Mouse (Mus musculus): ENCODE measurements around the gene Eef1akmt3. TPM values are rescaled to one million over a fixed set of nuclear protein-coding genes. Genes with fewer than 3 reads are reported as not detected.
"Not testable (repeated sequence)": the region's sequence is repeated elsewhere in the genome, so short reads cannot be mapped to it uniquely, and the experiment has no call there.

The Eef1akmt3 gene
- total RNA-seq, 2 experiments from 2014 or later, result 0.12 to 0.20 TPM

- Histone ChIP-seq H3K4me3 (peak overlapping the region; percentile 89; the same call in 1 of the 2 replicates), H3K27ac (peak overlapping the region; percentile 94; the same call in 1 of the 2 replicates)
- TF ChIP-seq CTCF (conservative IDR thresholded peaks at IDR 0.05), result no peak
- DNase-seq (ENCODE audit: low spot score in 2 of 2), result no peak
Measured at GRCm38 (mm10) chr10:127068360-127069038, 27.2 kb upstream of the Eef1akmt3 start.

- TF ChIP-seq CTCF (conservative IDR thresholded peaks at IDR 0.05), result no peak
- Histone ChIP-seq H3K4me3 (no peak overlapping the region), H3K27ac (no peak overlapping the region)
- DNase-seq (ENCODE audit: low spot score in 2 of 2), result no peak
Measured at GRCm38 (mm10) chr10:127066519-127067018, 25.3 kb upstream of the Eef1akmt3 start.

- Histone ChIP-seq H3K27ac (no peak overlapping the region), H3K4me3 (no peak overlapping the region)
- TF ChIP-seq CTCF (conservative IDR thresholded peaks at IDR 0.05), result no peak
- DNase-seq (ENCODE audit: low spot score in 2 of 2), result no peak
Measured at GRCm38 (mm10) chr10:127065981-127066380, 24.7 kb upstream of the Eef1akmt3 start.

GRCm38 (mm10) chr10:127063913-127064870, 22.9 kb upstream of the Eef1akmt3 start:
- no peak for TF ChIP-seq CTCF (conservative IDR thresholded peaks at IDR 0.05)
- Histone ChIP-seq H3K27ac (peak overlapping the region; percentile 96), H3K4me3 (peak overlapping the region; percentile 80)
- DNase-seq (ENCODE audit: low spot score in 2 of 2), result no peak

GRCm38 (mm10) chr10:127063239-127063872, 22.0 kb upstream of the Eef1akmt3 start, which contains the start of gene Cdk4:
TSS of gene Cdk4 (plus strand) at chr10:127063534.
- H3K27ac ChIP-seq, result peak within 1 kb of the TSS; percentile 96
- TF ChIP-seq CTCF (conservative IDR thresholded peaks at IDR 0.05), result no peak
- peak; percentile 98 to 99 for DNase-seq (ENCODE audit: low spot score in 2 of 2)
- peak within 1 kb of the TSS; percentile 80 for H3K4me3 ChIP-seq

- TF ChIP-seq CTCF (conservative IDR thresholded peaks at IDR 0.05), result no peak
- H3K4me3 ChIP-seq, result peak overlapping the region; percentile 80; the same call in 1 of the 2 replicates
- DNase-seq (ENCODE audit: low spot score in 2 of 2), result no peak
- peak overlapping the region; percentile 89 for H3K27ac ChIP-seq
Measured at GRCm38 (mm10) chr10:127062503-127062902, 21.2 kb upstream of the Eef1akmt3 start.

GRCm38 (mm10) chr10:127062101-127062500, 20.8 kb upstream of the Eef1akmt3 start:
- not testable (repeated sequence) for H3K4me3 ChIP-seq; DNase-seq (ENCODE audit: low spot score in 2 of 2)
- H3K27ac ChIP-seq, result peak overlapping the region; percentile 89; the same call in 1 of the 2 replicates

GRCm38 (mm10) chr10:127061513-127061912, 20.2 kb upstream of the Eef1akmt3 start:
- DNase-seq (ENCODE audit: low spot score in 2 of 2), result no peak
- no peak for TF ChIP-seq CTCF (conservative IDR thresholded peaks at IDR 0.05)
- Histone ChIP-seq H3K27ac (peak overlapping the region; percentile 14; the same call in 1 of the 2 replicates), H3K4me3 (no peak overlapping the region)

GRCm38 (mm10) chr10:127061085-127061484, 19.8 kb upstream of the Eef1akmt3 start:
- Histone ChIP-seq H3K27ac (peak overlapping the region; percentile 89; the same call in 1 of the 2 replicates), H3K4me3 (no peak overlapping the region)
- no peak for DNase-seq (ENCODE audit: low spot score in 2 of 2)
- no peak for TF ChIP-seq CTCF (conservative IDR thresholded peaks at IDR 0.05)

GRCm38 (mm10) chr10:127059968-127060916, 18.9 kb upstream of the Eef1akmt3 start, which contains the start of gene March9:
TSS of gene March9 (minus strand) at chr10:127060184.
- Histone ChIP-seq H3K4me3 (peak within 1 kb of the TSS; percentile 62), H3K27ac (peak within 1 kb of the TSS; percentile 89)
- DNase-seq (ENCODE audit: low spot score in 2 of 2), result peak; percentile 66 to 84
- no peak for TF ChIP-seq CTCF (conservative IDR thresholded peaks at IDR 0.05)

GRCm38 (mm10) chr10:127059174-127059967, 18.1 kb upstream of the Eef1akmt3 start:
- Histone ChIP-seq H3K27ac (peak overlapping the region; percentile 89), H3K4me3 (peak overlapping the region; percentile 62)
- TF ChIP-seq CTCF (conservative IDR thresholded peaks at IDR 0.05), result no peak
- no peak for DNase-seq (ENCODE audit: low spot score in 2 of 2)
